Mouse (Mus musculus): ENCODE measurements around the gene Foxe1. TPM values are rescaled to one million over a fixed set of nuclear protein-coding genes. Genes with fewer than 3 reads are reported as not detected.

Gene Foxe1
- polyA plus RNA-seq, 1 experiment from 2014 or later = not detected

DNA sequence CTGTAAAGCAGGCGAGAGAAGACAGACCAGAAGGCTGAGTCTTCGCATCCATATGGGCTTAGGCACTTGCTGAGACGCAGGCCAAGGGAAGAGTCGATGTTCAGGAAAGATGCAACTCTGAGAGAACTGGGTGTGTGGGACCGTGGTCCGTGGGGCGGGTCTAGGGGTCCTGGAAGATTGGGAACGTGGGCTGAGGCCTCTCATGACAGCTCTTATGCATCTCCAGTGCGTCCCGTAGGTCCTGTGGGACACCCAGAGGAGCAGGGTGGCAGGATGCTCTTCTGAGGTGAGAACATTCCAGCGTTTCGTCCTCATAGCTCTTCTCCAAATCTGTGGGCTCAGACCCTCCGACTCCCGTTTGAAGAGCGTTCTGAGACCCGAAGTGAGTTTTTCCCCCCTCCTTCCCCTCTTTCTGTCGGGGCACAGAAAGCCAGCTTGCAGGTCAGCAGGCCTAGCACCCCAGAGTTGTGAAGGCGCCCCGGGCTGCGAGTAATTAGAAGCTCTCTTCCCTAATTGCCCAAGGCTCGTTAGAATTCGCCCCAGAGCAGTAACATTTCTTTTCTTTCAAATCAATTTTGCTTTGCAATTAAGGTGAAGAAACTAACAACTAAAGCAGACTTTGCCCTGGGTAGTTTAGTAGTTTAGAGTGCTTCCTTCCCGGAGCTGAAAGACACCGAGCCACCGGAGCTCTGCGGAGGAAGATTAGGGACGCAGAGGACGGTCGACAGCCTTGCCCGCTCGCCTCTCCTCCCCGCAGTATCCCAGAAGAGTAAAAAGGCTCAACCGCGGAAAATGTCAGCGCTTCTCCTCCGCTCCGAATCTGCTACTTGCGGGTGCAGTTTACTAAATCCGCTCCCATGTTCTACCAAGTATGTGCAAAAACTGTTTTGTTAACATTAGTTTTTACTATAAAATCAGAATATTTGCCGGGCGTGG, 4.4 kb downstream of the Foxe1 start:
- Histone ChIP-seq H3K27me3 (replicated peaks) (peaks cover 100% of the 10 kb centered on the region), H3K36me3 (no peaks in the 10 kb centered on the region), H3K4me1 (peaks cover 16% of the 10 kb centered on the region; the same call in 1 of the 2 replicates), H3K27ac (replicated peaks) (no peak overlapping the region), H3K9ac (no peak overlapping the region), H3K9me3 (no peaks in the 10 kb centered on the region), H3K4me2 (no peak overlapping the region), H3K4me3 (no peak overlapping the region)
- 3% methylated on average over 41 of the region's 41 CpGs for WGBS
- no peak for ATAC-seq (ENCODE audit: extremely low read depth, insufficient number of reproducible peaks, low FRiP score, low TSS enrichment)

DNA sequence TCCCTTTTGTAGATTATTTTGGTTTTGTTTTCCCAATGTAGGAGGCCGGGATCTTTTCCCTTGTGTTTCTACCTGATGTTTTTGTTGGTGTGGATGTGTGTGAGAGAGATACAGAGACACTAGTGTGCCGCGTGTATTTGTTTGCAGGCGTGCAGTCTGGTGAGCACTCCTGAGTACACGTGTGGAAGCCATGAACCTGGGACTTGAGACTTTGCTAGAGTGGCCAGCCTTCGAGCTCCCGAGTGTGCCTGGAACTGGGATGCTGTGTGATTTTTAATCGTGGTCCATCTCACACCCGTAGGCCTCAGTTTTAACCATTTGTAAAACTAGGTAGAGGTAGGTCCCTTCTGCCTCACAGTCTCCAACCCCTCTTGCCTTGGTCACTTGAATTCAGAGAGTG, 5.5 kb downstream of the Foxe1 start:
- no peaks in the 10 kb centered on the region for H3K9me3 ChIP-seq
- 36% methylated on average over 9 of the region's 9 CpGs for WGBS
- H3K27ac ChIP-seq (replicated peaks) = no peak overlapping the region
- no peak overlapping the region for H3K4me2 ChIP-seq
- no peaks in the 10 kb centered on the region for H3K36me3 ChIP-seq
- H3K9ac ChIP-seq = no peak overlapping the region
- ATAC-seq (ENCODE audit: extremely low read depth, insufficient number of reproducible peaks, low FRiP score, low TSS enrichment) = no peak
- peaks cover 99% of the 10 kb centered on the region for H3K27me3 ChIP-seq (replicated peaks)
- 0 out of 2 replicates have a peak, but pooled peaks cover 6% of the 10 kb centered on the region for H3K4me1 ChIP-seq
- H3K4me3 ChIP-seq = no peak overlapping the region

- WGBS = 44% methylated on average over 5 of the region's 5 CpGs
- no peak for ATAC-seq (ENCODE audit: extremely low read depth, insufficient number of reproducible peaks, low FRiP score, low TSS enrichment)
These were observed 6.1 kb downstream of the Foxe1 start for GRCm38 (mm10) chr4:46349530-46349929.

GRCm38 (mm10) chr4:46353045-46353444, 9.6 kb downstream of the Foxe1 start:
- Histone ChIP-seq H3K27me3 (replicated peaks) (peaks cover 93% of the 10 kb centered on the region), H3K4me2 (no peak overlapping the region), H3K36me3 (no peaks in the 10 kb centered on the region), H3K4me1 (no peaks in the 10 kb centered on the region), H3K27ac (replicated peaks) (no peak overlapping the region), H3K9me3 (no peaks in the 10 kb centered on the region), H3K4me3 (no peak overlapping the region), H3K9ac (no peak overlapping the region)
- WGBS = 16% methylated on average over 10 of the region's 10 CpGs
- no peak for ATAC-seq (ENCODE audit: extremely low read depth, insufficient number of reproducible peaks, low FRiP score, low TSS enrichment)

More at GRCm38 (mm10) chr4:46349530-46349929, 6.1 kb downstream of the Foxe1 start:
- H3K27ac ChIP-seq (replicated peaks) = no peak overlapping the region
- no peak overlapping the region for H3K4me3 ChIP-seq
- no peaks in the 10 kb centered on the region for H3K9me3 ChIP-seq
- H3K4me1 ChIP-seq = no peaks in the 10 kb centered on the region
- H3K4me2 ChIP-seq = no peak overlapping the region
- H3K27me3 ChIP-seq (replicated peaks) = peaks cover 96% of the 10 kb centered on the region
- no peak overlapping the region for H3K9ac ChIP-seq
- H3K36me3 ChIP-seq = no peaks in the 10 kb centered on the region

DNA sequence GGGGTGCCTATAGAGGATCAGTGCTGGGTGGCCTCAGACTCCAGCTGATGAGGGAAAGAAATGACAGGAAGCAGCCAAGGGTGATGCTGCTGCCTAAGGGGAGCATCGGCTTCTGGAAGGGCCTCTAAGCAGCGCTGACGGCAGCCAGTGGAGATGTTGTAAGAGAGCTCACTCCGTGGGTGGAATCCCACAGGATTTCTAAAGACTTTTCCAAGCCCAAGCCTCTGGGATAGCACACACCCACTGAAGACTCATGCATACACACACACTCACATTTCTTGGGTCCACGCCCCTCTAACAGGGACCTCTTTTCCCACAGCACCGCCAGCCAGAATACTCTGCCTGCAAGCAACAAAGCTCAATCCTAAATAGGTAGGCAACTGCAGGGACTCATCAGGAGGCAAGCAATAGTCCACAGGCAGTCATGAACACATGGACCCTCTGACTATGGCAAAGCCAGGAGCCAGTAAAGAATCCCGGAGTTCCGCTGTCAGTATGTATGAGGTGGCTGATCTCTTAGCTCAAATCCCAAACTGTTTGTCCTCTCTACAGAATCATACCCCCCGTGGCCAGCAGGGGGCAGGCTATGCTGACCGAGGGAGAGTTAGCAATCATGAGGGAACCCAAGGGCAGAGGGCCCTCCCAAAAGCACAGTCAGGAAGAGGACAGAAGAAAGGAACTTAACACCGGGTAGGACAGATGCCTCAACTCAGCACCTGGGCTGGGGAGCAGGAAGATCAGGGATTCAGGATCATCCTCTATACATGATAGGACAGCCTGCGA, 13.1 kb downstream of the Foxe1 start:
- Histone ChIP-seq H3K4me2 (no peak overlapping the region), H3K9me3 (no peaks in the 10 kb centered on the region), H3K27me3 (replicated peaks) (peaks cover 58% of the 10 kb centered on the region), H3K4me3 (no peak overlapping the region), H3K27ac (replicated peaks) (no peak overlapping the region), H3K4me1 (0 out of 2 replicates have a peak, but pooled peaks cover 4% of the 10 kb centered on the region), H3K9ac (no peak overlapping the region), H3K36me3 (no peaks in the 10 kb centered on the region)
- no peak for ATAC-seq (ENCODE audit: extremely low read depth, insufficient number of reproducible peaks, low FRiP score, low TSS enrichment)
- WGBS = 42% methylated on average over 12 of the region's 12 CpGs

- Histone ChIP-seq H3K36me3 (no peaks in the 10 kb centered on the region), H3K27me3 (replicated peaks) (peaks cover 32% of the 10 kb centered on the region), H3K9ac (no peak overlapping the region), H3K4me3 (no peak overlapping the region), H3K4me2 (no peak overlapping the region), H3K9me3 (peaks cover 2% of the 10 kb centered on the region; the same call in 1 of the 2 replicates), H3K4me1 (0 out of 2 replicates have a peak, but pooled peaks cover 5% of the 10 kb centered on the region), H3K27ac (replicated peaks) (no peak overlapping the region)
- WGBS = 65% methylated on average over 12 of the region's 12 CpGs
- ATAC-seq (ENCODE audit: extremely low read depth, insufficient number of reproducible peaks, low FRiP score, low TSS enrichment) = no peak
These were observed 16.3 kb downstream of the Foxe1 start for GRCm38 (mm10) chr4:46359539-46360253.

DNA sequence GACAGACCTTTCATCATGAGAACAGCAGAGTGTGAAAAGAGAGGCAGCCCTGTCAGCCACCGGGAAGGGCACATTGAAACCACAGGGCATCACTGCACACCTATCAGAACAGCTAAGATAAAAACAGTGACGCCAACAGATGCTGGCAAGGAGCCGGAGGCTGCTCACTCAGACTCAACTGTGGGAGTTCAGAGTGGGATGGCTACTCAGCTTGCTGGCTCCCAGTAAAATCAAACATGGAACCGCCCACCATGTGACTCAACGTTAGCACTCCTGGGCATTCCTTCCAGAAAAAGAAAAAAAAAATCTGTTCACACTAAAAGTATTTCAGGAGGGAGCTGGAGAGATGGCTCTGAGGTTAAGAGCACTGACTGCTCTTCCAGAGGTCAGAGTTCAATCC, 17.8 kb downstream of the Foxe1 start:
- no peak overlapping the region for H3K9ac ChIP-seq
- H3K4me3 ChIP-seq = no peak overlapping the region
- peaks cover 2% of the 10 kb centered on the region; the same call in 1 of the 2 replicates for H3K9me3 ChIP-seq
- no peak overlapping the region for H3K4me2 ChIP-seq
- peaks cover 23% of the 10 kb centered on the region for H3K27me3 ChIP-seq (replicated peaks)
- H3K36me3 ChIP-seq = no peaks in the 10 kb centered on the region
- WGBS = 32% methylated on average over 5 of the region's 5 CpGs
- no peak for ATAC-seq (ENCODE audit: extremely low read depth, insufficient number of reproducible peaks, low FRiP score, low TSS enrichment)
- no peak overlapping the region for H3K27ac ChIP-seq (replicated peaks)
- H3K4me1 ChIP-seq = 0 out of 2 replicates have a peak, but pooled peaks cover 5% of the 10 kb centered on the region

- Histone ChIP-seq H3K9ac (no peak overlapping the region), H3K36me3 (no peaks in the 10 kb centered on the region), H3K27ac (replicated peaks) (no peak overlapping the region), H3K4me1 (0 out of 2 replicates have a peak, but pooled peaks cover 10% of the 10 kb centered on the region), H3K4me3 (no peak overlapping the region), H3K4me2 (no peak overlapping the region), H3K9me3 (peaks cover 7% of the 10 kb centered on the region; the same call in 1 of the 2 replicates), H3K27me3 (replicated peaks) (peaks cover 34% of the 10 kb centered on the region)
- no peak for ATAC-seq (ENCODE audit: extremely low read depth, insufficient number of reproducible peaks, low FRiP score, low TSS enrichment)
- WGBS = 69% methylated on average over 2 of the region's 2 CpGs
These were observed 21.0 kb downstream of the Foxe1 start for GRCm38 (mm10) chr4:46364360-46364759.

DNA sequence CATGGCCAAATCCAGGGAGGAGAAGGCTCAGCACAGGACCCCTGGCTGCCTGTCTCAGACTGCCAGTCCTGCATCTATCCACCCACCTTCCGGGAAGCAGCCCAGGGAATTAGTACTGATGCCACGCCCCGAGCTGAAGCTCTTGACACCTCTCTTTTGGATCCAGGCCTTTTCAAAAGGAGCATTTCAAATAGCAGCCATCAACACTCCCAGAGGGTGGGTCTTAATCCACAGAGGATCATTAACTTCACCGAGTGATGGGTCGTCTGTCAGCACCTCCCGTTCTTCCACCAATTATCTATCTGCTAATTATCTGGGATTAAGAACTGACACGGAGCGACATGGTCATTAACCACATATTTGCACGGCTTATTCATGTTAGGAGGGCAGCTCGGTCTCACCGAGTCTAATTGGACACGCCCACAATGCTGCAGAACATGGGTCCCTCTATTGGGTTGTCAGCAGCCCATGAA, 24.1 kb downstream of the Foxe1 start:
- H3K4me3 ChIP-seq = no peak overlapping the region
- no peak overlapping the region for H3K9ac ChIP-seq
- peaks cover 23% of the 10 kb centered on the region for H3K4me1 ChIP-seq
- peaks cover 35% of the 10 kb centered on the region for H3K27me3 ChIP-seq (replicated peaks)
- peaks cover 8% of the 10 kb centered on the region; the same call in 1 of the 2 replicates for H3K9me3 ChIP-seq
- H3K36me3 ChIP-seq = no peaks in the 10 kb centered on the region
- 0 out of 2 replicates have a peak overlapping the region, but pooled peaks have one; percentile 11 for H3K4me2 ChIP-seq
- no peak for ATAC-seq (ENCODE audit: extremely low read depth, insufficient number of reproducible peaks, low FRiP score, low TSS enrichment)
- 9% methylated on average over 12 of the region's 12 CpGs for WGBS
- H3K27ac ChIP-seq (replicated peaks) = no peak overlapping the region

- H3K9ac ChIP-seq = no peak overlapping the region
- ATAC-seq (ENCODE audit: extremely low read depth, insufficient number of reproducible peaks, low FRiP score, low TSS enrichment) = no peak
- no peak overlapping the region for H3K4me3 ChIP-seq
- WGBS = 67% methylated on average over 4 of the region's 4 CpGs
- H3K9me3 ChIP-seq = peaks cover 8% of the 10 kb centered on the region; the same call in 1 of the 2 replicates
- H3K4me1 ChIP-seq = peaks cover 23% of the 10 kb centered on the region
- H3K4me2 ChIP-seq = no peak overlapping the region
- H3K27me3 ChIP-seq (replicated peaks) = peaks cover 35% of the 10 kb centered on the region
- H3K27ac ChIP-seq (replicated peaks) = no peak overlapping the region
- no peaks in the 10 kb centered on the region for H3K36me3 ChIP-seq
These were observed 25.7 kb downstream of the Foxe1 start for GRCm38 (mm10) chr4:46369070-46369469.

Measured in heart, embryonic 13.5 days (tissue).